Mouse (Mus musculus) embryonic facial prominence, embryonic 11.5 days (tissue): ENCODE data around the gene Tiam1. TPM values are rescaled to one million over a fixed set of nuclear protein-coding genes. Genes with fewer than 3 reads are reported as not detected.

Experiments used
- ATAC-seq: fragments of 200-750 bp; cut with Nextera tagmentation; replicated peaks from 2 replicates; pipeline ENCODE4 v1.8.0; 2017; ENCODE audit warnings: low read depth; ENCODE audit not compliant: insufficient number of reproducible peaks, low FRiP score, low TSS enrichment
- DNase-seq: peaks from one replicate; pipeline ENCODE4 v3.0.0-alpha.2; 2015; ENCODE audit warnings: low spot score
- H3K27ac ChIP-seq: fragments of 300-500 bp; sonication (generic); replicated peaks from 2 replicates; pipeline ENCODE4 v1.5.1; 2014; ENCODE audit warnings: mild to moderate bottlenecking, low read depth, low read length, control low read depth
- H3K27me3 ChIP-seq: fragments of 300-500 bp; sonication (generic); 2 replicates; pipeline ENCODE4 v1.6.1; 2014; ENCODE audit warnings: mild to moderate bottlenecking, low read length, moderate library complexity, mixed read lengths; ENCODE audit not compliant: control insufficient read depth, insufficient read depth
- H3K36me3 ChIP-seq: fragments of 300-500 bp; sonication (generic); replicated peaks from 2 replicates; pipeline ENCODE4 v1.6.1; 2014; ENCODE audit warnings: low read depth, mild to moderate bottlenecking, low read length, moderate library complexity, mixed read lengths; ENCODE audit not compliant: control insufficient read depth, insufficient read depth
- H3K4me1 ChIP-seq: fragments of 300-500 bp; sonication (generic); 2 replicates; pipeline ENCODE4 v1.6.1; 2014; ENCODE audit warnings: low read length, mixed read lengths; ENCODE audit not compliant: control insufficient read depth, insufficient read depth
- H3K4me2 ChIP-seq: fragments of 300-500 bp; sonication (generic); 2 replicates; pipeline ENCODE4 v1.6.1; 2014; ENCODE audit warnings: low read depth, mild to moderate bottlenecking, control low read depth, low read length, moderate library complexity
- H3K4me3 ChIP-seq: fragments of 300-500 bp; sonication (generic); 2 replicates; pipeline ENCODE4 v1.5.1; 2014; ENCODE audit warnings: low read depth, low read length, control low read depth
- H3K9ac ChIP-seq: fragments of 300-500 bp; sonication (generic); replicated peaks from 2 replicates; pipeline ENCODE4 v1.6.1; 2014; ENCODE audit warnings: mild to moderate bottlenecking, control low read depth, low read length
- H3K9me3 ChIP-seq: fragments of 300-500 bp; sonication (generic); replicated peaks from 2 replicates; pipeline ENCODE4 v1.6.1; 2016; ENCODE audit warnings: mild to moderate bottlenecking, low read length, inconsistent platforms, mixed read lengths; ENCODE audit not compliant: control insufficient read depth
- WGBS: fragments of 180-500 bp; shearing (Covaris S2); extraction: QIAGEN DNeasy Blood & Tissue Kit; methylation state at CpG from one replicate; pipeline ENCODE4 v1.1.7; 2014; 5-methylcytosine and 5-hydroxymethylcytosine counted together
- polyA plus RNA-seq: library from polyadenylated mRNA; unstranded; fragments of >200 nt; fragmentation: Nextera tagmentation; extraction: Ambion mirVana; gene quantifications from 2 replicates; pipeline ENCODE4 v1.2.1, GENCODE M21; 2014

The Tiam1 gene
- polyA plus RNA-seq, 1 experiment from 2014 or later: 33.8 TPM

DNA sequence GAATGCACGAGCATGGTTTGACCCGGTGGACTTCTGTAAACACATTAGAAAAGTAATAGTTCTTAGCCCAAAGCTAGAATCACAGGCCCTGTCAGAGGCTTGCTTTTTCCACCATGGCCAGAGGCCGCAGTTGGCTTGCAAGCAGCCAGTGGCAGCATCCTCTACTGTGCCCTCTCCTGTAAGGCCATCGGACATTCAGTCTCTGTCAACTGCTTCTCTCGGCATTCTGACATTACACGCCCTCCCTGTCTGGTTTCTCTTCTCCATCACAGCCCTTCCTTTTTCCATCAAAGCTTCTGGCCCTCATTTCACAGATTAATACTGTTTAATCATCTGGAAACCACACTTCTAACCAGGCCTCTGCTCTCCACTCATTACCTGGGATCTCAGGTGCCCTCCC is 193.3 kb downstream of the Tiam1 start:
- H3K27me3 ChIP-seq: no peaks in the 10 kb centered on the region
- DNase-seq (no peak), ATAC-seq (no peak)
- 72% methylated on average over 6 of the region's 6 CpGs for WGBS
- H3K4me1 ChIP-seq: 0 out of 2 replicates have a peak, but pooled peaks cover 2% of the 10 kb centered on the region
- no peak overlapping the region for H3K4me2 ChIP-seq
- no peak overlapping the region for H3K9ac ChIP-seq
- H3K36me3 ChIP-seq: no peaks in the 10 kb centered on the region
- H3K9me3 ChIP-seq: no peaks in the 10 kb centered on the region
- no peak overlapping the region for H3K4me3 ChIP-seq
- no peak overlapping the region for H3K27ac ChIP-seq

DNA sequence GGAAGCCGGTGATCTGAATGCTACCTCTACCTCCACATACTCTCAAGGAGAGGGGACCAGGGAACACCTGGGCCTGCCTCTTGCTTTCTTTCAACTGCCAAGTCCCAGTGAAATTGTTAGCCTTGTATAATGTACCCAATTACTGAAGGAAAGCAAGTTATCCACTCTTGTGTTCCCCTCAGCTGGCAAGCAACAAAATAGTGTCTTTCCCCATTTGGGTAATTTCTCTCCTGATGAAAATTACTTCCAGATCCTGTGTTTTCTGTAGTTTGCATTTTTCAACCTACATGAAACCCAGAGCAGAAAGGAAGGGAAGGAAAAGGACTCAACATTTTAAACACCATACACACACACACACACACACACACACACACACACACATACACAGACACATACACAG is 195.5 kb downstream of the Tiam1 start:
- WGBS: 63% methylated on average over 1 of the region's 1 CpGs
- H3K36me3 ChIP-seq: no peaks in the 10 kb centered on the region
- DNase-seq (peak; percentile 66), ATAC-seq (no peak)
- no peak overlapping the region for H3K9ac ChIP-seq
- H3K27ac ChIP-seq: no peak overlapping the region
- no peaks in the 10 kb centered on the region for H3K27me3 ChIP-seq
- H3K4me3 ChIP-seq: no peak overlapping the region
- peaks cover 2% of the 10 kb centered on the region for H3K4me1 ChIP-seq
- H3K4me2 ChIP-seq: no peak overlapping the region
- H3K9me3 ChIP-seq: no peaks in the 10 kb centered on the region

DNA sequence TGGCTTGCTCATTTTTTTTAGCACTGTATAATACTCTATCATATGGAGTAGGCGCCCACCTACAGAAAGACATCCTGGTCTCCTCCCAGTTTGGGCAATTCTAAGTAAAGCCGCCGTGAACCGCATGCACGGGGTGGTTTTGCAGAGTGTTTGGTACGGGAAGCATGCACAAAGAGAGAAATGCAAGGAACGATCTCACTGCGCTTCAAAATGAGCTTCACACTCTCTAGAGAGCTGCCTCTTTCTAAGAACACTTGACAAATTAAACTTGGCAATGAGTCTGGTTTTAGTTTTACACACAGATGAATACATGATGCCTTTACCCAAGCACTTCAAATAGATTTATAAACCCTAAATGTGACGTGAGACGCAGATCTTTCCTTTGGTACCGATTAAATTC is 196.8 kb downstream of the Tiam1 start:
- Histone ChIP-seq H3K9me3 (no peaks in the 10 kb centered on the region), H3K4me1 (peaks cover 2% of the 10 kb centered on the region), H3K4me2 (no peak overlapping the region), H3K36me3 (no peaks in the 10 kb centered on the region), H3K27ac (no peak overlapping the region), H3K27me3 (no peaks in the 10 kb centered on the region), H3K9ac (no peak overlapping the region), H3K4me3 (no peak overlapping the region)
- ATAC-seq (no peak), DNase-seq (no peak)
- WGBS: 81% methylated on average over 11 of the region's 11 CpGs

DNA sequence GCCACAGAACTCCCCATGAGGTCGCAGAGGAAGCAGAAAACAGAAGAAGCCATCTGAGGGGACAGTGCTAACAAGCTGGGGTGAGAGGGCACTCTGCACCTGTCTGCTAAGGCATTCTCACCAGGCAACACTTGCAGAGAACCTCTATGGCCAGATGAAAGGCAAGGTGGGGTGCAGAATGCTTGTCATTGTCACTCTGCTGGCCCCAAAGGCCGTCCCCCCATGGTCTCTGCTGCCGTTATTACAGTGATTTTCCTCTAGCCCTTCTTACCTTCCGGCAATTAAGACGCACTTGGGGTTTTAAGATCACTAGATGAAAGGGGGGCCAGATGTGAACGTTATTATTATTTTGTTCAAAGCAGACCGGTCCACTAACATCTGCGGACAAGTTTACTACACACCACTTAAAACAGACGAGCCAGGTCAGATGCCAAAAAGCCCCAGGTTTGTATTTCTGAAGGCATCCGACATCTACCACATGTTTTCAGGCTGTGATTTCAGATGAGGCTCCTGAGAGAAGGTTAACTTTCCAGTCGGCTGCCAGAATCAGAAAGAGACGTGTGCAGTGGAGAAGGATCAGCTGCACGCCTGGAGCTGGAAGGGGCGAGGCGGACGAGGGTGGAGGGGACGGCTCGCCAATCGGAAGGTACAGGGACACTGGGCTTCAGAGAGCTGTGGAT is 198.8 kb downstream of the Tiam1 start:
- H3K4me1 ChIP-seq: peaks cover 2% of the 10 kb centered on the region
- H3K27me3 ChIP-seq: no peaks in the 10 kb centered on the region
- H3K4me2 ChIP-seq: peak overlapping the region; percentile 8; the same call in 1 of the 2 replicates
- no peak overlapping the region for H3K27ac ChIP-seq
- peak; percentile 55 for DNase-seq
- no peak overlapping the region for H3K9ac ChIP-seq
- no peaks in the 10 kb centered on the region for H3K36me3 ChIP-seq
- peak; percentile 6; the same call in 1 of the 2 replicates for ATAC-seq
- no peaks in the 10 kb centered on the region for H3K9me3 ChIP-seq
- WGBS: 22% methylated on average over 19 of the region's 19 CpGs
- no peak overlapping the region for H3K4me3 ChIP-seq

DNA sequence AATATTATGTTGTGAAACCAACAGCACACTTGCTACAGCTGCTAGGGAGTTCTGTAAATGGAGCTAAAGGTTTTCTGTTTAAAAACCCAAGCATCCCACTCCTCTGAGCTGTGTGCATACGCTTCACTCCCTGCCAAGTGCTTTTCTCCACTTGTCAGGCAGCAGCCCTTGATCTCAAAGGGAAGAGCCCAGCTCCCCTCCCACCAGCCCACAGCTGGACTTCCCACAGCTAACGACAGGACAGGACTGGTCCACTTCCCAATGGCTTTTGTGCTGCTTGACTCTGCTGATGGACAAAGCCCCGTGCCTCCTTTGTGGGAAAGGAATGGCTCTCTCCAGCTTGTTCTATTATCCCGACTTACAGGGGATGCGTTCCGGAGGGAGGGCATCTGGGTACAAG is 199.5 kb downstream of the Tiam1 start:
- H3K27ac ChIP-seq: no peak overlapping the region

DNA sequence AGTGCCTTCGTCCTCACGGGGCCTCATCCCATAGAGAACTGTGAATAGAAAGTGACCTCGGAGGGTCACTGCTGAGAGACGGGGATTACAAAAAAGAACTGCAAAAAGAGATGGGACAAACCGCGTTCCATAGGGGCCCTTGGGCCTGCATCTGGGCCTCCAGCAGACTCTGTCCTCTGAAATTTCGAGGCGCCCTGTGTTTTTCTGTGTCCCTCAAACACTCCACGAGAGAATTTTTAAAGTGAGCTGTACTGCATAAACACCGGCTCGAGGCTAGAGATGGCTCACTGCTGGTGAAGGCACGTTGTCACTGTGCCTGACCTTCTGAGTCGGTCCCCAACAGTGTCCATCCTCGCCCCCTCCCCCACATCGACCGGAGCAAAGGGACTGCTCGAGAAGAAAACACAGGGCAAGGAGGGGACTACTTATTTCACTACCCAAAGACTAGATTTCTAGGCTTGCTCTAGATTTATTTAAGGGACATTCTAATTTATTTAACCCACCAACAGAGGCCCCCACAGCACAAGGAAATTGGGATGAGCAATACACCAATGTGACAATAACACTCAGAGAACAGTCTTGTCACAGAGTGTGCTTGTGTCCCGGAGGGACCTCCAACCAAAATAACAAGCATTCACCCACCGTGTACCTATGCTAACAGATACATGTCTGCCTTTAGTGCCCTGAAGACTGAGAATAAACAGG is 200.2 kb downstream of the Tiam1 start:
- 14% methylated on average over 19 of the region's 19 CpGs for WGBS
- Histone ChIP-seq H3K4me2 (no peak overlapping the region), H3K36me3 (no peaks in the 10 kb centered on the region), H3K27me3 (no peaks in the 10 kb centered on the region), H3K4me3 (no peak overlapping the region), H3K9me3 (no peaks in the 10 kb centered on the region), H3K4me1 (peaks cover 2% of the 10 kb centered on the region), H3K9ac (0 out of 2 replicates have a peak overlapping the region, but pooled peaks have one; percentile 6), H3K27ac (no peak overlapping the region)
- DNase-seq (no peak), ATAC-seq (peak; percentile 25; the same call in 1 of the 2 replicates)

More for the DNA sequence above, 199.5 kb downstream of the Tiam1 start:
- 14% methylated on average over 6 of the region's 6 CpGs for WGBS
- no peak overlapping the region for H3K9ac ChIP-seq
- no peaks in the 10 kb centered on the region for H3K36me3 ChIP-seq
- no peaks in the 10 kb centered on the region for H3K9me3 ChIP-seq
- peaks cover 2% of the 10 kb centered on the region for H3K4me1 ChIP-seq
- no peak overlapping the region for H3K4me2 ChIP-seq
- DNase-seq: peak; percentile 45
- ATAC-seq: peak; percentile 72
- H3K4me3 ChIP-seq: no peak overlapping the region
- H3K27me3 ChIP-seq: no peaks in the 10 kb centered on the region

DNA sequence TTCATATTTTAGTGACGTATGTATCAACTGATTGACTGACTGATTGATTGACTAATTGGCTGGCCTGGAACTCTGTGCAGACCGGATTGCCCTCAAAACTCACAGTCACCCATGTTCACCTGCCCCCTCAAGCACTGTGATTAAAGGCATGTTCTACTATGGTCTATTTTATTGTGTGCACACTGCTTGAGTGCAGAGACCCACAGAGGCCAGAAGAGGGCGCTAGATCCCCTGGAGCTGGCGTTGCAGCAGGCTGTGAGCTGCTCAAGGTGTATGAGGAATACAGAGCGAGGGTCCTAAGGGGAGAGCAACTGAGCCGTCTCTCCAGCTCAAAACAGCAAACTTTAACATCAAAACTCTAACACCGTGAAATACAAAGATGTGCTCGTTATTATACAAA is 202.9 kb downstream of the Tiam1 start:
- H3K36me3 ChIP-seq: no peaks in the 10 kb centered on the region
- no peaks in the 10 kb centered on the region for H3K9me3 ChIP-seq
- H3K4me3 ChIP-seq: no peak overlapping the region
- no peak overlapping the region for H3K27ac ChIP-seq
- ATAC-seq: no peak
- H3K27me3 ChIP-seq: no peaks in the 10 kb centered on the region
- 87% methylated on average over 8 of the region's 8 CpGs for WGBS
- H3K9ac ChIP-seq: no peak overlapping the region
- DNase-seq: no peak
- H3K4me2 ChIP-seq: no peak overlapping the region
- H3K4me1 ChIP-seq: peaks cover 1% of the 10 kb centered on the region

DNA sequence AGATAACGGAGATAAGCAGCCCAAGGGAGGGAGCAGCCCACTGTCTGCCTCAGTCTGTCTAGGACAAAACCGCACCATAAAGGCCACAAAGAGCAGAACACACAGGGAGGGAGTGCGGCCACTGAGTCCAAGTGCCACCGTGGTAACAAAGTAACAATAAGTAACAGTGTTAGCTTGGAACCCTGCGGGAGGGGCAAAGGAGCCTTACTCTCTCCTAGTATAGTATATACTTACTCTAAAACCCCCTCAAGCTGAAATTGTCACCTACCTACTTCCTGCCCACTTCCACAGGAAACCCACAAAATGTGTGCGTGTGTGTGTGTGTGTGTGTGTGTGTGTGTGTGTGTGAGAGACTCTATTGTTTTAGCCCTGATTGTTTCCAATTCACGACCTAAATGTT is 205.3 kb downstream of the Tiam1 start:
- DNase-seq: no peak
- H3K9ac ChIP-seq: no peak overlapping the region
- H3K27me3 ChIP-seq: no peaks in the 10 kb centered on the region
- WGBS: 50% methylated on average over 7 of the region's 7 CpGs
- H3K27ac ChIP-seq: no peak overlapping the region
- no peaks in the 10 kb centered on the region for H3K9me3 ChIP-seq
- H3K4me2 ChIP-seq: no peak overlapping the region
- no peaks in the 10 kb centered on the region; the same call in 1 of the 2 replicates for H3K4me1 ChIP-seq
- ATAC-seq: no peak
- H3K36me3 ChIP-seq: no peaks in the 10 kb centered on the region
- H3K4me3 ChIP-seq: no peak overlapping the region
